Mouse (Mus musculus): Measurements from ENCODE around the gene Sbsn. TPM values are rescaled to one million over a fixed set of nuclear protein-coding genes. Genes with fewer than 3 reads are reported as not detected.
"Not testable (repeated sequence)": the region's sequence is repeated elsewhere in the genome, so short reads cannot be mapped to it uniquely, and the experiment has no call there.

Sbsn gene
- polyA plus RNA-seq, 1 experiment from 2014 or later = 0.39 TPM

DNA sequence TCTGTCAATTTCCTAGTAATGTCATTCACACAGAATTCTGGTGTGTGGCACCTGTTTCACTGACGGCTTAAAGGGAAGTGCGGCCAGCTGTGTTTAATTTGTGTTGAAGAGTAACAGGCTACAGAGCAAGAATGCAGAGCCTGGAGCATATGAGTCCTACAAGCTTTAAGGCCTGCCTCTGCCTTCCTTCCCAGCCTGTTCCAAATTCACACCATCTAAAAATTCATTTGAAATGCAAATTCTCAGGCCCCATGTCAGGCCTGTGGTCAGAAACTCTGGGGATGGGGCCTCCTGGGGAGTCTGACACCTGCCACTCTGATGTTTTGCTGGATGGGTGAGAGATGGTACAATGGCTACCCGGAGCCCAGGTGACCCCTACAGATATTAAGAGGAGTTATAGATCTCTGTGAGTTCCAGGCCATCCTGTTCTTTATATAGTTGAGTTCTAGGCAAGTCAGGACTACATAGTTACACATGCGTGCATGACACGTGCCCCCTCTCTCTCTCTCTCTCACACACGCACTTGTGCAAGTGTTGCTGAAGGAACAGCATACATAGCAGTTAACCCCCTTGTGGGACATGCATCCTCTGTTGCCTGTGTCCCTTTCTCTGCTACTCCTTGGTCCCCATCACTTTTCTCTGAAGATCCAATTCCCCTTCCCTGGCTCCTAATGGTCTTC lies 27.9 kb upstream of the Sbsn start:
- Histone ChIP-seq H3K4me1 (replicated peaks; ENCODE audit: control insufficient read depth, insufficient read depth, low read length) (peaks cover 2% of the 10 kb centered on the region), H3K4me3 (ENCODE audit: low read depth, low read length) (no peak overlapping the region), H3K9me3 (ENCODE audit: control insufficient read depth, low read length) (no peaks in the 10 kb centered on the region), H3K27ac (ENCODE audit: low read depth, low read length) (no peak overlapping the region), H3K27me3 (ENCODE audit: control insufficient read depth, insufficient read depth, low read length) (no peaks in the 10 kb centered on the region), H3K4me2 (replicated peaks; ENCODE audit: low read depth, low read length) (no peak overlapping the region), H3K9ac (ENCODE audit: low read depth, low read length) (no peak overlapping the region), H3K36me3 (ENCODE audit: control insufficient read depth, insufficient read depth, low read length) (no peaks in the 10 kb centered on the region)
- ATAC-seq (ENCODE audit: low FRiP score) (no peak), DNase-seq (ENCODE audit: low spot score) (no peak)
- 72% methylated on average over 6 of the region's 6 CpGs for WGBS

DNA sequence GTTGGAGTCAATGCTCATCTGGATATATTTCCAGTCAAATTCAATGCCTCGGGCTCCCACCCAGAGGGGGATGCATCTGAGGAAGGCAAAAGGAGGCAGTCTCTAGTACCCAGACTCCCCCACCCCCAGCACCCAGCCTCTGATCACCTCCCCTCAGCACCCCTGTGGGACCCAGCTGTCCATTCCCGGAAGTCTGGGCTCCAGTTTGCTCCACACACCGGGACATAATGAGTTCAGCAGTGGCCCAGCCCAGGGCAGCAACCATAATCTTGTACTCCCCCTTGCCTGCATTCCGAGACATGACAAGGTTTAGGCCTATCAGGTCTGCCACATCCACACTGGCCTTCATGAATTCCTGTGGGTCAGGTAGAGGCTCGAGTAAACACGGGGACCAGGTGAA lies 23.1 kb upstream of the Sbsn start:
- H3K4me3 ChIP-seq (ENCODE audit: low read depth, low read length) = peak overlapping the region; percentile 79
- ATAC-seq (ENCODE audit: low FRiP score) = no peak

DNA sequence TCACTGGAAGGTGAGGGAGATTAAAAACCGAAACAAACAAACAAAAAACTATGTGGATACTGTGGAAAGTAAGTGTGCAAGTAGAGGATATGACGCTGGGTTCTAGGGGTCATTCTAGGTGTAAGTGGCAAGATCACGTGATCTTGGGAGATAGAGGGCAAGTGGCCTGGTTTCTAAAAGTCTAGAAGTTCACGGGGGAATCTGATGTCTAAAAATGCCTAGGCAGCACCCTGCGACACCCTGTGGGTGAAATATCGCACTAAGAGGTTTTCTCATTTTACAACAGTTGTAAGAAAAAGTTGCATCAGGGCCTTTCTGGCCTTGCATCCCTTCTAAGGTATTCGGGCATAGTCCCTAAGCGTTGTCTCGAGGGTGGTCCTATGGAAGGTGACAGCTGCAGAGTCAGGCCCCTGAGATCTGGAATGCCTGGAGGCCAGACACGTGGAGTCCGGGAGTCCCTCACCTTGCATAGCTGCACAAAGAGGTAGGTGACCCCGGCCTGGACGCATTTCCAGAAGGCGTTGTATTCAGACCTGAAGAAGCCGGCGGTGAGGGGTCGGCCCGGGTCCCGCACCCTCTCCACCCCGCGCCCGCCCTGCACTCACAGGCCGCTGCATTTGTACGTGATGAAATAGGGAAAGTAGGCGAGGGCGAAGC lies 22.4 kb upstream of the Sbsn start:
- ATAC-seq (ENCODE audit: low FRiP score) = peak; percentile 55
- Histone ChIP-seq H3K4me3 (ENCODE audit: low read depth, low read length) (peak overlapping the region; percentile 79), H3K36me3 (ENCODE audit: control insufficient read depth, insufficient read depth, low read length) (no peaks in the 10 kb centered on the region), H3K9me3 (ENCODE audit: control insufficient read depth, low read length) (no peaks in the 10 kb centered on the region), H3K27me3 (ENCODE audit: control insufficient read depth, insufficient read depth, low read length) (no peaks in the 10 kb centered on the region), H3K4me1 (replicated peaks; ENCODE audit: control insufficient read depth, insufficient read depth, low read length) (peaks cover 6% of the 10 kb centered on the region), H3K4me2 (replicated peaks; ENCODE audit: low read depth, low read length) (peak overlapping the region; percentile 63), H3K27ac (ENCODE audit: low read depth, low read length) (no peak overlapping the region; the same call in 1 of the 2 replicates), H3K9ac (ENCODE audit: low read depth, low read length) (peak overlapping the region; percentile 78)
- no peak for DNase-seq (ENCODE audit: low spot score)
- WGBS = 9% methylated on average over 26 of the region's 26 CpGs

More for the DNA sequence above, 23.1 kb upstream of the Sbsn start:
- Histone ChIP-seq H3K9me3 (ENCODE audit: control insufficient read depth, low read length) (no peaks in the 10 kb centered on the region), H3K36me3 (ENCODE audit: control insufficient read depth, insufficient read depth, low read length) (no peaks in the 10 kb centered on the region), H3K9ac (ENCODE audit: low read depth, low read length) (no peak overlapping the region), H3K27me3 (ENCODE audit: control insufficient read depth, insufficient read depth, low read length) (no peaks in the 10 kb centered on the region), H3K27ac (ENCODE audit: low read depth, low read length) (no peak overlapping the region), H3K4me2 (replicated peaks; ENCODE audit: low read depth, low read length) (peak overlapping the region; percentile 63; the same call in 1 of the 2 replicates), H3K4me1 (replicated peaks; ENCODE audit: control insufficient read depth, insufficient read depth, low read length) (peaks cover 6% of the 10 kb centered on the region)
- 91% methylated on average over 6 of the region's 6 CpGs for WGBS
- DNase-seq (ENCODE audit: low spot score) = no peak

DNA sequence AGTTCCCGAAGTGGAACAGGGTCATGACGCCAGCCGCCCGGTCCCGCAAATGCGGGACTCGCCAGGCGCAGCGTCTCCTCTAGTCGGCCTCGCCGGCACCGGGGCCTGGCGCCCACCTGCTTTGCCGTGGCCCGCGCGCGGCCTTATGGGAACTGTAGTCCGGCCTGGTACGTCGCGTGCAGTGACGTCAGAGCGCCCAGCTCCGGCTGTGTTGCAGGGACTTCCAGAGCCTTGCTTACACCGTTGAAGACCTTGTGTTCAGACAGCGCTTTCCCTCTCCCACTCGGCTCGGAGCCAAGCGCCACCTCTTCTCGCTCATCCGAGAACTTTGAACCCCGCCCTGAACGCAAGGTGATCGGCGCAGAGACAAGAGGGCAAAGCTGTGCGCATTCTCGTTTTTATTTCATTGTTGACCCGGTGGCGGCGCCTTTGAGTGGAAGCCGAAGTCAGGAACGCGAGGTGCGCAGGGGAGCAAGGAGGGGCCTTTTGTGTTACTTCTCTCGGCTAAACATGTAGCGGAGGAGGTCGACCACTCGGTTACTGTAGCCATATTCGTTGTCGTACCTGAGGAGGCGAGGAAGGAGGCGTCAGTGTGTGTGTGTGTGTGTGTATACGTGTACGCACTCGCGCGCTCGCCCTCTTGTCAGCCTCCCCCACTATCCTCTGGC lies 21.7 kb upstream of the Sbsn start, which contains the start of gene Tmem147:
TSS of gene Tmem147 (minus strand) at position 145 of the 668 bp plus-strand sequence.
- H3K4me1 ChIP-seq (replicated peaks; ENCODE audit: control insufficient read depth, insufficient read depth, low read length) = peaks cover 6% of the 10 kb centered on the region
- ATAC-seq (ENCODE audit: low FRiP score) (peak; percentile 98), DNase-seq (ENCODE audit: low spot score) (peak; percentile 97)
- peak within 1 kb of the TSS; percentile 63 for H3K4me2 ChIP-seq (replicated peaks; ENCODE audit: low read depth, low read length)
- H3K9ac ChIP-seq (ENCODE audit: low read depth, low read length) = peak within 1 kb of the TSS; percentile 78
- H3K27ac ChIP-seq (ENCODE audit: low read depth, low read length) = peak within 1 kb of the TSS; percentile 83
- H3K4me3 ChIP-seq (ENCODE audit: low read depth, low read length) = peak within 1 kb of the TSS; percentile 79
- H3K27me3 ChIP-seq (ENCODE audit: control insufficient read depth, insufficient read depth, low read length) = no peaks in the 10 kb centered on the region
- no peaks in the 10 kb centered on the region for H3K9me3 ChIP-seq (ENCODE audit: control insufficient read depth, low read length)
- WGBS = under 1% methylated on average over 60 of the region's 60 CpGs
- no peaks in the 10 kb centered on the region for H3K36me3 ChIP-seq (ENCODE audit: control insufficient read depth, insufficient read depth, low read length)

DNA sequence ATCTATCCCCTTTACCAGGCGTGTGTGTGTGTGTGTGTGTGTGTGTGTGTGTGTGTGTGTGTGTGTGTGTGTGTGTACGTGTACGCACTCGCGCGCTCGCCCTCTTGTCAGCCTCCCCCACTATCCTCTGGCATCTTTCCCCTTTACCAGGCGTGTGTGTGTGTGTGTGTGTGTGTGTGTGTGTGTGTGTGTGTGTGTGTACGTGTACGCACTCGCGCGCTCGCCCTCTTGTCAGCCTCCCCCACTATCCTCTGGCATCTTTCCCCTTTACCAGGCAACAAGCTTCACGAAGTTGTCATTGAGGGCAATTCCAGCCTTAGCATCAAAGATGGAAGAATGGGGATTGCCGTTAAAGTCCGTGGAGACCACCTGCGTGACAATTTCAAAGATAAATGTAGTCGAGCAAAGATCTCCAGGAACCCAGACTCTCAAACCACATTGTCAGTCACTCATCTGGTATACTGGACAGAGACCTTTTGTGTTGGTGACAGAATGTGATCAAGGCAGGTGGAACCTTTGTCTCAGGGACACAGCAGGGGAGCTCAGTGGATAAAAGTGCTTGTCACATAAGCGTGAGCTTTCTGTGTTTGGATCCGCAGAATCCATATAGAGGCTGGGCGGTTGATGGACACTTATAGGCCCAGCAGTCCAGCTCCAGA lies 21.1 kb upstream of the Sbsn start:
- peak; percentile 32 for DNase-seq (ENCODE audit: low spot score)
- not testable (repeated sequence) for H3K4me1 ChIP-seq (replicated peaks; ENCODE audit: control insufficient read depth, insufficient read depth, low read length); H3K27me3 ChIP-seq (ENCODE audit: control insufficient read depth, insufficient read depth, low read length); ATAC-seq (ENCODE audit: low FRiP score); H3K9me3 ChIP-seq (ENCODE audit: control insufficient read depth, low read length); H3K36me3 ChIP-seq (ENCODE audit: control insufficient read depth, insufficient read depth, low read length)
- Histone ChIP-seq H3K4me3 (ENCODE audit: low read depth, low read length) (peak overlapping the region; percentile 79), H3K27ac (ENCODE audit: low read depth, low read length) (peak overlapping the region; percentile 83), H3K4me2 (replicated peaks; ENCODE audit: low read depth, low read length) (peak overlapping the region; percentile 63), H3K9ac (ENCODE audit: low read depth, low read length) (peak overlapping the region; percentile 78)
- WGBS = 24% methylated on average over 14 of the region's 22 CpGs

DNA sequence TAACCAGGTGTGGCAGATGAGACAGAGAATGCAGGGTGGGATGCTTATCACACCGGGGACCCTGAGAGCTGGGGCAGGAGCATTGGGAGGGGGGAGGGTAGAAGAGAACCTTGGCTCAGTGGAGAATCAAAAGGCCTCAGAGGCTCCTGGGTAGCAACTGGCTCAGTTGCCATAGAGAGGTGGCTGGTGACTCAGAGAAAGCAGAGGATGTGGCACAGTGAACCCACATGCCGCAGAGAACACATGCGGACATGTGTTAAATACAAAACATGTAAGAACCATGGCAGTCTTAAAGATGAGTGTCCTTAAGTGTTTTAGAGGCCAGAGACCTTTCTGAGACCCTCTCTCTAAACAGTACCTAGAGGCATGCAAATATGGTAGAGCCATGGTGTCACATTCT lies 15.1 kb upstream of the Sbsn start:
- Histone ChIP-seq H3K27ac (ENCODE audit: low read depth, low read length) (no peak overlapping the region), H3K9ac (ENCODE audit: low read depth, low read length) (no peak overlapping the region), H3K27me3 (ENCODE audit: control insufficient read depth, insufficient read depth, low read length) (no peaks in the 10 kb centered on the region), H3K4me3 (ENCODE audit: low read depth, low read length) (no peak overlapping the region), H3K4me2 (replicated peaks; ENCODE audit: low read depth, low read length) (no peak overlapping the region), H3K4me1 (replicated peaks; ENCODE audit: control insufficient read depth, insufficient read depth, low read length) (no peaks in the 10 kb centered on the region), H3K36me3 (ENCODE audit: control insufficient read depth, insufficient read depth, low read length) (no peaks in the 10 kb centered on the region), H3K9me3 (ENCODE audit: control insufficient read depth, low read length) (no peaks in the 10 kb centered on the region)
- WGBS = 91% methylated on average over 3 of the region's 3 CpGs
- DNase-seq (ENCODE audit: low spot score) (no peak), ATAC-seq (ENCODE audit: low FRiP score) (no peak)

DNA sequence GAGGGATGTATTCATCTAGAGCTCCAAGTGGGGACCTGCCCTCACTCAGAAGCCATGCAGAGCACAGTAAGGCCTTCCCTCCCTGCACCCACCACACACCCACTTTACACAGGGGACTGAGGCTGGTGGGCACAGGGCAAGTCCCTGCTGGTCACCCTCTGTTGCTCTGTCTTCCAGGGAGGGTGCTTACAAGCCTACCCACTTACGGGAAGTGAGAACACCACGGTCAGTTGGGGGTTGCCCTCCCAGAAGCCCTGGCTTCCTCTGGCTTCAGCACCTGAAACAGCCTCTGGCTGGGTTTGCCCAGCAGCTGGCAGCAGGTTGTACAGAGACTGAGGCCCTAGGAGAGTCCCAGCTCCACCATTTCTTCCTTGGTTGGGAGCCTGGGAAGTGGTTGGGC lies 8.7 kb upstream of the Sbsn start:
- H3K4me2 ChIP-seq (replicated peaks; ENCODE audit: low read depth, low read length); H3K27me3 ChIP-seq (ENCODE audit: control insufficient read depth, insufficient read depth, low read length); ATAC-seq (ENCODE audit: low FRiP score); H3K9ac ChIP-seq (ENCODE audit: low read depth, low read length); DNase-seq (ENCODE audit: low spot score); H3K9me3 ChIP-seq (ENCODE audit: control insufficient read depth, low read length); H3K27ac ChIP-seq (ENCODE audit: low read depth, low read length); H3K36me3 ChIP-seq (ENCODE audit: control insufficient read depth, insufficient read depth, low read length); H3K4me3 ChIP-seq (ENCODE audit: low read depth, low read length); H3K4me1 ChIP-seq (replicated peaks; ENCODE audit: control insufficient read depth, insufficient read depth, low read length): not testable (repeated sequence)
- 88% methylated on average over 2 of the region's 2 CpGs for WGBS

DNA sequence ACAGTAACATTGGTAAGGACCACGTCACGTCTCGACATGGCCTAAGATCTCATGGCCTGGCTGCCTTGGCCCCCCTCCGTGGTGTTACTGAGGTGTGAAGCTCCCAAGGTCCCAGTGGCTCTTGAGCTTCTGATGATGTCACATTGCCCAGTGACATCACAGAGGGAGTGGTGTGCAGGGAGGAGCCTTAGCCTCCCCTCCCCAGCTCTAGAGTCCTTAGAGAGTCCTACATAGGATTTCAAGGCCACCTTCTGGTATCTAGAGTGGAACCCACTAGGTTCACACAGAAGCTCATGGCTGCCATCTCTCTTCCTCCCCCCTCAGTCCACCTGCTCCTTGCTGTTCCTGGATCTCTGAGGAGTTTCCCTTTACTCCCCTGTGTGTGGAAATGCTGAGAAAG lies 7.7 kb upstream of the Sbsn start, which contains the start of gene Gapdhs:
TSS of gene Gapdhs (minus strand) at position 65 of the 400 bp plus-strand sequence.
- not testable (repeated sequence) for H3K4me3 ChIP-seq (ENCODE audit: low read depth, low read length); H3K27me3 ChIP-seq (ENCODE audit: control insufficient read depth, insufficient read depth, low read length); ATAC-seq (ENCODE audit: low FRiP score); H3K27ac ChIP-seq (ENCODE audit: low read depth, low read length); H3K4me2 ChIP-seq (replicated peaks; ENCODE audit: low read depth, low read length); H3K9ac ChIP-seq (ENCODE audit: low read depth, low read length); DNase-seq (ENCODE audit: low spot score); H3K4me1 ChIP-seq (replicated peaks; ENCODE audit: control insufficient read depth, insufficient read depth, low read length); H3K36me3 ChIP-seq (ENCODE audit: control insufficient read depth, insufficient read depth, low read length); H3K9me3 ChIP-seq (ENCODE audit: control insufficient read depth, low read length)
- WGBS = 70% methylated on average over 1 of the region's 4 CpGs
